Mouse (Mus musculus): ENCODE data around the gene Nfkbil1. TPM values are rescaled to one million over a fixed set of nuclear protein-coding genes. Genes with fewer than 3 reads are reported as not detected.

The Nfkbil1 gene
- total and polyA plus RNA-seq, 2 experiments: 7.6 to 8.6 TPM

DNA sequence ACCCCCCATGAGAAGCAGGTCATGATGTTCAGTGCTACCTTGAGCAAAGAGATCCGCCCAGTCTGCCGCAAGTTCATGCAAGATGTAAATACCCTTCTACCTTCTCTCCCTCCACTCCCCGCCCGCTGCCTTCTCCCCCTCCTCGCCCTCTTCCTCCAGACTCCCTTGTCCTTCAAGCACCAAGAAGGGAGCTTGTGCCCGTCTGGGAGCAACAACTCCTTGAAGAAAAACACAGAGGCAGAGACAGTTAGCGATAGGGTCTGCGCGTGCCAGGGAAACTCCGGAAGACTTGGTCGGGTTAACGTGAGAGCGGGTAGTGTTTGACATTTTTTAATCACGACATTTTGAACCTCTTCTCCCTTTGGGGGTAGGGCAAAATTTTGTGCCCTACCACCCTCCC, 13.4 kb upstream of the Nfkbil1 start:
- Histone ChIP-seq H3K27me3 (ENCODE audit: control insufficient read depth, insufficient read depth, low read length) (no peaks in the 10 kb centered on the region), H3K79me2 (ENCODE audit: control insufficient read depth, insufficient read depth, low read length) (peaks cover 6% of the 10 kb centered on the region; the same call in 1 of the 2 replicates), H3K36me3 (ENCODE audit: control insufficient read depth, insufficient read depth, low read length) (peaks cover 64% of the 10 kb centered on the region), H3K4me1 (ENCODE audit: control insufficient read depth, insufficient read depth, low read length) (no peaks in the 10 kb centered on the region), H3K27ac (replicated peaks; ENCODE audit: insufficient read depth, low read depth, low read length) (no peak overlapping the region), H3K4me3 (ENCODE audit: insufficient read depth, low read depth, low read length) (no peak overlapping the region), H3K9ac (ENCODE audit: low read depth, low read length) (no peak overlapping the region)
- WGBS: 87% methylated on average over 14 of the region's 14 CpGs
- TF ChIP-seq POLR2A (IDR thresholded peaks at IDR 0.05; ENCODE audit: extremely low read depth, insufficient read depth, low read length): no peak
- no peak for TF ChIP-seq CTCF (IDR thresholded peaks at IDR 0.05; ENCODE audit: low read depth, low read length)
- DNase-seq (ENCODE audit: extremely low read depth, low read depth, low spot score): no peak

GRCm38 (mm10) chr17:35247144-35247543, 11.6 kb upstream of the Nfkbil1 start:
- Histone ChIP-seq H3K4me1 (ENCODE audit: control insufficient read depth, insufficient read depth, low read length) (peaks cover 10% of the 10 kb centered on the region), H3K36me3 (ENCODE audit: control insufficient read depth, insufficient read depth, low read length) (peaks cover 65% of the 10 kb centered on the region), H3K27me3 (ENCODE audit: control insufficient read depth, insufficient read depth, low read length) (no peaks in the 10 kb centered on the region), H3K9ac (ENCODE audit: low read depth, low read length) (no peak overlapping the region), H3K4me3 (ENCODE audit: insufficient read depth, low read depth, low read length) (no peak overlapping the region), H3K79me2 (ENCODE audit: control insufficient read depth, insufficient read depth, low read length) (peaks cover 24% of the 10 kb centered on the region), H3K27ac (replicated peaks; ENCODE audit: insufficient read depth, low read depth, low read length) (no peak overlapping the region)
- TF ChIP-seq POLR2A (IDR thresholded peaks at IDR 0.05; ENCODE audit: extremely low read depth, insufficient read depth, low read length) (no peak), CTCF (IDR thresholded peaks at IDR 0.05; ENCODE audit: low read depth, low read length) (no peak)
- 84% methylated on average over 7 of the region's 7 CpGs for WGBS
- no peak for DNase-seq (ENCODE audit: extremely low read depth, low read depth, low spot score)

DNA sequence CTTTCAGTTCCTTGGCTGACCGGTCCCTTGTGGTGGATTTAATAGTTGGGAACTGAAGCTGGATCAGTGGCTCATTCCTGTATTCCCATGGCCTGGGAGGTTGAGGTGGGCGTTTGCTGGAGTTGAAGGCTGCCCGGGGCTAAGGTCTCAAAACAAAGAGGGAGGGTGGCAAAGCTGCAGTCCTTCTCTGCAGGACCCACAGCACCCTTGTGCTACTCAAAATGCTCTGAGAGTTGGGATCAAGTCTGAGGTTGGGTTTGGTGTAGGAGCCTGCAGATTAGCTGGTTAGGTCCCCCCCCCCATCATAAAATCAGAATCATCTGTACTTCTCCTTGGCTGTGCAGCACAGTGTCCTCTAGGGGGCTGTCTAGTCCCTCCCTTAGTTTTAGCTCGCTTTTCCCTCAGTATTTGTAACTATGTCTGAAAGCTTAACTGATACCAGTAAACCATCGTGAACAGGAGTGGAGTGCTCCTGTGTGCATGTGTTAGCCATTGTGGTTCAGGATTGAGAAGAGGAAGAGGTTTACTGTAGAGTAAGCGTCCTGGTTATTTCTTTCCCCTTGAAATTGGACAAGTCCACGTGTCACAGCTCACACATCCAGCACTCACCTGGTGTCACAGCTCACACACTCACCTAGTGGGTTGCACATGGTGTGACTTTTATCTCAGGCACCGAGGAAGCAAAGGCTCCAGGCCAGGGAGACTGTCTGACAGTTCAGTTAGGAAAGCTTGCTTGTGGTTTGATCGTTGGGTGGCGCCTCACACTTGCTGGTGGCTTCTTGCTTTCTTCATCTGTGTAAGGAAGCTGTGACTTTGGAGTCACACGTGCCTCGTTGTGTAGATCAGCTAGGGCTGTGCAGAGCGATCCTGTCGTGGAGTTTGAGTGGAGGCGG, 10.4 kb upstream of the Nfkbil1 start:
- H3K79me2 ChIP-seq (ENCODE audit: control insufficient read depth, insufficient read depth, low read length): peaks cover 29% of the 10 kb centered on the region
- no peak overlapping the region for H3K9ac ChIP-seq (ENCODE audit: low read depth, low read length)
- peaks cover 61% of the 10 kb centered on the region for H3K36me3 ChIP-seq (ENCODE audit: control insufficient read depth, insufficient read depth, low read length)
- TF ChIP-seq CTCF (IDR thresholded peaks at IDR 0.05; ENCODE audit: low read depth, low read length) (peak; percentile 16; the same call in 1 of the 2 replicates), POLR2A (IDR thresholded peaks at IDR 0.05; ENCODE audit: extremely low read depth, insufficient read depth, low read length) (no peak)
- no peak for DNase-seq (ENCODE audit: extremely low read depth, low read depth, low spot score)
- H3K4me3 ChIP-seq (ENCODE audit: insufficient read depth, low read depth, low read length): no peak overlapping the region
- H3K27ac ChIP-seq (replicated peaks; ENCODE audit: insufficient read depth, low read depth, low read length): no peak overlapping the region
- H3K27me3 ChIP-seq (ENCODE audit: control insufficient read depth, insufficient read depth, low read length): no peaks in the 10 kb centered on the region
- peaks cover 10% of the 10 kb centered on the region for H3K4me1 ChIP-seq (ENCODE audit: control insufficient read depth, insufficient read depth, low read length)
- WGBS: 82% methylated on average over 15 of the region's 15 CpGs

- Histone ChIP-seq H3K4me1 (ENCODE audit: control insufficient read depth, insufficient read depth, low read length) (peaks cover 16% of the 10 kb centered on the region), H3K27ac (replicated peaks; ENCODE audit: insufficient read depth, low read depth, low read length) (no peak overlapping the region), H3K36me3 (ENCODE audit: control insufficient read depth, insufficient read depth, low read length) (peaks cover 59% of the 10 kb centered on the region), H3K79me2 (ENCODE audit: control insufficient read depth, insufficient read depth, low read length) (peaks cover 29% of the 10 kb centered on the region), H3K27me3 (ENCODE audit: control insufficient read depth, insufficient read depth, low read length) (no peaks in the 10 kb centered on the region), H3K4me3 (ENCODE audit: insufficient read depth, low read depth, low read length) (no peak overlapping the region), H3K9ac (ENCODE audit: low read depth, low read length) (no peak overlapping the region)
- DNase-seq (ENCODE audit: extremely low read depth, low read depth, low spot score): no peak
- 41% methylated on average over 2 of the region's 2 CpGs for WGBS
- no peak for TF ChIP-seq CTCF (IDR thresholded peaks at IDR 0.05; ENCODE audit: low read depth, low read length)
- TF ChIP-seq POLR2A (IDR thresholded peaks at IDR 0.05; ENCODE audit: extremely low read depth, insufficient read depth, low read length): no peak
Measured at GRCm38 (mm10) chr17:35244999-35245398, 9.4 kb upstream of the Nfkbil1 start.

DNA sequence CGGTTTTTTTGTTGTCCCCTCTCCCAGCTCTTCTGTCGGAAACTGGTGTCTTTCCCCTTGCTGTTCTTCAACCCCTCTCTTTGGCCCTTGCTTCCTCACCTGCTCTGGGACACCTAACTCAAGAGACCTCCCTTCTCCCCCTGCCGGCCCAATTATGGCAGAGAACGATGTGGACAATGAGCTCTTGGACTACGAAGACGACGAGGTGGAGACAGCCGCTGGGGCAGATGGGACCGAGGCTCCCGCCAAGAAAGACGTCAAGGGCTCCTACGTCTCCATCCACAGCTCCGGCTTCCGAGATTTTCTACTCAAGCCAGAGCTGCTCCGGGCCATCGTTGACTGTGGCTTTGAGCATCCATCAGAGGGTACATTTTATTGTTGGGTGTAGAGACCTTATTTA, 7.5 kb upstream of the Nfkbil1 start:
- H3K27me3 ChIP-seq (ENCODE audit: control insufficient read depth, insufficient read depth, low read length): no peaks in the 10 kb centered on the region
- peaks cover 44% of the 10 kb centered on the region for H3K36me3 ChIP-seq (ENCODE audit: control insufficient read depth, insufficient read depth, low read length)
- no peak for DNase-seq (ENCODE audit: extremely low read depth, low read depth, low spot score)
- TF ChIP-seq POLR2A (IDR thresholded peaks at IDR 0.05; ENCODE audit: extremely low read depth, insufficient read depth, low read length) (no peak), CTCF (IDR thresholded peaks at IDR 0.05; ENCODE audit: low read depth, low read length) (no peak)
- peak overlapping the region; percentile 89 for H3K9ac ChIP-seq (ENCODE audit: low read depth, low read length)
- peaks cover 16% of the 10 kb centered on the region for H3K4me1 ChIP-seq (ENCODE audit: control insufficient read depth, insufficient read depth, low read length)
- peaks cover 29% of the 10 kb centered on the region for H3K79me2 ChIP-seq (ENCODE audit: control insufficient read depth, insufficient read depth, low read length)
- 11% methylated on average over 16 of the region's 16 CpGs for WGBS
- peak overlapping the region; percentile 83 for H3K4me3 ChIP-seq (ENCODE audit: insufficient read depth, low read depth, low read length)
- H3K27ac ChIP-seq (replicated peaks; ENCODE audit: insufficient read depth, low read depth, low read length): no peak overlapping the region

All from liver, adult 2 months (tissue).